Mouse (Mus musculus) G1E (cell line): ENCODE measurements around the gene Lsm2.

Experiments used
- CTCF ChIP-seq: IDR thresholded peaks from 2 replicates; pipeline ENCODE4 v1.5.1; 2012; ENCODE audit warnings: low read depth, low read length, inconsistent platforms, mixed read lengths
- GATA1 ChIP-seq: IDR thresholded peaks from 2 replicates; pipeline ENCODE4 v1.6.1; 2012; ENCODE audit warnings: borderline replicate concordance, low read length, inconsistent platforms, mixed read lengths
- GATA2 ChIP-seq: IDR thresholded peaks from 2 replicates; pipeline ENCODE4 v1.6.1; 2012; ENCODE audit warnings: low read depth, low read length, inconsistent platforms, borderline replicate concordance
- POLR2AphosphoS5 ChIP-seq: IDR thresholded peaks from 2 replicates; pipeline ENCODE4 v1.6.1; 2012; ENCODE audit warnings: low read depth, low read length, inconsistent platforms; ENCODE audit not compliant: insufficient replicate concordance

GRCm38 (mm10) chr17:35003022-35003838 is 21.6 kb downstream of the Lsm2 start:
- TF ChIP-seq CTCF (no peak), GATA1 (no peak), POLR2AphosphoS5 (no peak), GATA2 (no peak)
